Mouse (Mus musculus): Measurements from ENCODE around the gene 4930512M02Rik. TPM values are rescaled to one million over a fixed set of nuclear protein-coding genes. Genes with fewer than 3 reads are reported as not detected.

Gene 4930512M02Rik
- polyA plus RNA-seq, 1 experiment from 2014 or later: not detected

DNA sequence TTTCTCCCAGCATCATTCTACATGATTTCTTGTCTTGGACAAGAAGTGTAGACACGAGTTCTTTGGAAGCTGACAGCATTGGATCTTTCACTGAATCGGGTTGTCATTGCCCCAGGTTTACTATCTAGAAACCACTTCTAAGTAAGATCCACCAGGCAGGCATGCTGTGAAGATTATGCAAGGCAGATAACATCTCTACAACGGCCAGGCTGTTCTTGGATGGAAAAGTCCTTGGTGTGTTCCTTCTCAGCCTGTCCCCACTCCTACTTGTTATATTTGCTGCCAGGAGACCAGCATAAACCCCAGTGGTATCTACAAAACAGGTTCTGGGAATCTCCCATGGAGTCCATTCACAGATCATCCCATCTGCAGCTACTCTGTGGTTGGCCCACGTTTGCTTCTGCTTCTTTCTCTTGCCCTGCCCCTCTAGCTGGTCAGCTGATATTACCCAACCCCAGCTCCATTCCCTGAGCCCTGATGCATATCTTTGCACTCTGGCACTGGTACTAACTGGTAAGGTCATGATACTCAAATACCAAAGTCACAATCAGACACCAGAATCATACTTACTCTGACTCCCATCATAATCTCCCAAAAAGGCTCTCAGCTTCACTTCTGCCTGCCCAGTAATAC lies 3.4 kb downstream of the 4930512M02Rik start:
- WGBS: 71% methylated on average over 4 of the region's 4 CpGs
- Histone ChIP-seq H3K4me3 (no peak overlapping the region), H3K9me3 (no peaks in the 10 kb centered on the region), H3K4me1 (no peaks in the 10 kb centered on the region), H3K9ac (no peak overlapping the region), H3K27me3 (replicated peaks) (no peaks in the 10 kb centered on the region), H3K4me2 (replicated peaks) (no peak overlapping the region), H3K27ac (no peak overlapping the region), H3K36me3 (no peaks in the 10 kb centered on the region)
- ATAC-seq (ENCODE audit: low FRiP score, low read depth): no peak

DNA sequence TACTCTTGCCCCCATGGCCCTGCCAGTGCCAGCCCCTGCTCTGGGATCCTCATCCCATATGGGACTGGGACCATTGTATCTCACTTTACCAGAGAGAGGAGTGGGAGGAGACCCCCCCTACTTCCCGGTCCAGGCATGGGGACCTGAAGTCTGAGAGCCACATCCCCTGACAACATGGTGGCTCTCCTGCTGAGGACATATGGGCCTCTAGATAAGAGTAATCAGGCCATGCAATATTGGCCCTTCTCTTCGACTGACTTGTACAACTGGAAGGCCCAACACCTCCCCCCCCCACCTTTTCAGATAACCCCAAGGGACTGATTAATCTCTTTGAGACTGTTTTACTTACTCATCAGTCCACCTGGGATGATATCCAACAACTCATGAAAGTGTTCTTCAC lies 18.4 kb downstream of the 4930512M02Rik start:
- H3K4me2 ChIP-seq (replicated peaks): no peak overlapping the region
- H3K4me1 ChIP-seq: no peaks in the 10 kb centered on the region
- H3K4me3 ChIP-seq: no peak overlapping the region
- H3K27me3 ChIP-seq (replicated peaks): no peaks in the 10 kb centered on the region
- no peak for ATAC-seq (ENCODE audit: low FRiP score, low read depth)
- no peaks in the 10 kb centered on the region for H3K36me3 ChIP-seq
- WGBS: 93% methylated on average over 2 of the region's 2 CpGs
- H3K9ac ChIP-seq: no peak overlapping the region
- H3K27ac ChIP-seq: no peak overlapping the region
- peaks cover 19% of the 10 kb centered on the region for H3K9me3 ChIP-seq

DNA sequence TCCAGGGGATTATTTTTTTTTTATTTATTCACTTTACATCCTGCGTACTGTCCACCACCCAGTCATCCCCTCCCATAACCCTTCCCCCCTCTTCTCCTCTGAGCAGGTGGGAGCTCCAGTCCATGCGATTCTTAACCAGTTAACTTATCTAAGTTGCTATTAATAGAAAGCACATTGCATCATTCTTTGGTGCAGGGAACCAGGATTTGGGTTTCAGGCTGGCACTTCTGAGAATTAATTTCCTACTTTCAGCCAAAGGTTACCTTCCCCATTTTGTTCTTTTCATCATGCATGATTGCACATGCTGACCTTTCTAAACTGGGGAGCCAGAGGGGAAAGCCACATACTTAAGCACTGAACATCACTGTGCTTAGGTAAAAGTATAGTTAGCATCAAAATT lies 40.3 kb downstream of the 4930512M02Rik start:
- Histone ChIP-seq H3K9me3 (no peaks in the 10 kb centered on the region), H3K4me1 (no peaks in the 10 kb centered on the region), H3K4me2 (replicated peaks) (no peak overlapping the region), H3K36me3 (no peaks in the 10 kb centered on the region), H3K27ac (no peak overlapping the region), H3K4me3 (no peak overlapping the region), H3K9ac (no peak overlapping the region), H3K27me3 (replicated peaks) (no peaks in the 10 kb centered on the region)
- 88% methylated on average over 2 of the region's 2 CpGs for WGBS
- ATAC-seq (ENCODE audit: low FRiP score, low read depth): no peak

DNA sequence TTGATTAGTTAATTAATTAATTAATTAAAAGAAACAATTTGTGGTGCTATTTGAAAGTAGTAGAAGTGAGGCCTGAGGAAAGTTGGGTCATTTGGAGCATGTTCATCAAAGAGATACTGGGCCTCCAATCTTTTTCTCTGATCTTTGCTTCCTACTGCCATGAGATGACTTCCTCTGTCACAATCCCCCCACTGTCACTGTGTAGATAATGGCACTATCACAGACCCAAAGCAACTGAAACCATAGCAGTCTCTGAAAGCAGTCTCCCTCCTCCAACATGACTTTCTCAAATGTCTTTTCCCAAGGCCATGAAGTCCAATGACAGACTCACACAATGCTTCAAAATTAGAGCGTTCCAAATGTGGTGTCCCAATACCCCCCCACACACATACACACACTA lies 41.2 kb downstream of the 4930512M02Rik start:
- no peak overlapping the region for H3K9ac ChIP-seq
- no peaks in the 10 kb centered on the region for H3K4me1 ChIP-seq
- H3K4me2 ChIP-seq (replicated peaks): no peak overlapping the region
- no peaks in the 10 kb centered on the region for H3K27me3 ChIP-seq (replicated peaks)
- no peak overlapping the region for H3K4me3 ChIP-seq
- ATAC-seq (ENCODE audit: low FRiP score, low read depth): no peak
- no peaks in the 10 kb centered on the region for H3K36me3 ChIP-seq
- no peak overlapping the region for H3K27ac ChIP-seq
- WGBS: 96% methylated on average over 1 of the region's 1 CpGs
- no peaks in the 10 kb centered on the region for H3K9me3 ChIP-seq

DNA sequence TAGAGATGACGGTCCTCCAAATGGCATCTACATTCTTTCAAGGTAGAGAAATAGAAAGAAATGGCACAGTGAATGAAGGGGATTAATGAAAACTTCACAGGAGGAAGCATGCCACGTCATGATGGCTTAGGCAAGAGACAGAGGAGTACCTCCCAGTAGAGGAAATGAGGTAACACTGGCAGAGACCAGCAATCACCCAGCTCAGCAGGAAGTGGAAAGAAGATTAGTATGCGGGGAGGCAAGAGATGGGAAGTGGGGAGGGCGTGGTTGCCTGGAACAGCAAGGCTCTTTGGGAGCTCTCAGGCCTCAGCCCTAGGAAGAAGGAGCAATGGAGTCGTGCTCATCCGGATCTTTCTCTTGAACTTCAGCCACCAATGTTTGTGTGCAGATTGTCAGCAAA lies 53.9 kb downstream of the 4930512M02Rik start:
- WGBS: 72% methylated on average over 6 of the region's 6 CpGs
- no peaks in the 10 kb centered on the region for H3K9me3 ChIP-seq
- no peaks in the 10 kb centered on the region for H3K4me1 ChIP-seq
- H3K27ac ChIP-seq: no peak overlapping the region
- no peaks in the 10 kb centered on the region for H3K27me3 ChIP-seq (replicated peaks)
- no peaks in the 10 kb centered on the region for H3K36me3 ChIP-seq
- no peak for ATAC-seq (ENCODE audit: low FRiP score, low read depth)
- no peak overlapping the region for H3K4me2 ChIP-seq (replicated peaks)
- no peak overlapping the region for H3K4me3 ChIP-seq
- H3K9ac ChIP-seq: no peak overlapping the region

DNA sequence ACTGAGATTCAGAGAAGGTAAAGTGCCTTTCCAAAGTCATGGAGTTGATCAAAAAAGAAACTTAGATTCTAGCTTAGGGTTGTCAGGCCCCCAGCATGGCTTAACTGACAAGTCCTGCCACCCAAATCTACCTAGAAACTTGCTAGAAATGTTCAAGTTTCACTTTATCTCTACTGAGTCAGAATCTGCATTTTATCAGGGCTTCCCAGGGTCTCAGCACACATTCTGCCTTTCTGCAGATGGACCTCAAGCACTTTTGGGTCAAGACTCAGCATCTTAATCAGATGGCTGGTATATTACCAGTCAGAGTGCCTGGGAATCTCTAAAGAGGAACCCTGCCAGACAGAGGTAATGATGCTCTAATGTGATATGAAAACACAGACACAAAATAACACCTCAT lies 56.9 kb downstream of the 4930512M02Rik start:
- H3K36me3 ChIP-seq: no peaks in the 10 kb centered on the region
- no peak for ATAC-seq (ENCODE audit: low FRiP score, low read depth)
- H3K27ac ChIP-seq: no peak overlapping the region
- H3K4me3 ChIP-seq: no peak overlapping the region
- no peak overlapping the region for H3K4me2 ChIP-seq (replicated peaks)
- H3K27me3 ChIP-seq (replicated peaks): no peaks in the 10 kb centered on the region
- H3K4me1 ChIP-seq: no peaks in the 10 kb centered on the region
- H3K9ac ChIP-seq: no peak overlapping the region
- no peaks in the 10 kb centered on the region for H3K9me3 ChIP-seq

DNA sequence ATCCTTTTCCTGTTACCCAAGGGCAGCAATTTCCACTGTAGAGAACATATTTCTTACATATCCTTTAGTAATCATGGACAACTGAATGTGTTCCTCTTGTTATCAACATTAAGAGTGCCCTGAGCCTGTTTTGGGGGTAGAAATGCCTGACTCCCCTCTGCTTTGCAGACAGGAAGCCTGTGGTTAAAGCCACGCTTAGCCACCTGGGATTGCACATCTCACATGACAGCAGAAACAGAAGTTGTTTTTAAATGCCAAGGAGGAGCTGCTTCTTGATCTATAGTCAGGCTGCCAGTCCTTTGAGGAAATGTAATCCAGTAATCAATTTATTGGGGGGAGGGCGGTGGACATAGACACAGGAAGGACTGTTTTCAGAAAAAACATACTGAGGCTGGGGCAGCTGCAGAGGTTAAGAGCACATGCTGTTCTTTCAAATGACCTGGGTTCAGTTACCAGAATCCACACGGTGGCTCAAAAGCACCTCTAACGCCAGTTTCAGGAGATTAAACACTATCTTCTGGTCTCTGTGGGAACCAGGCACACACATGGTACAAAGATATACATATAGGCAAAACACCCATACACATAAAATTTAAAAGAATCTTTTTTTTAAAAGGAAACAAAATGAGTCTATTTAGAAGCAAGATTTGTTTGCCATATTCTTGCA lies 58.0 kb downstream of the 4930512M02Rik start:
- no peak overlapping the region for H3K4me2 ChIP-seq (replicated peaks)
- no peak overlapping the region for H3K4me3 ChIP-seq
- WGBS: 61% methylated on average over 4 of the region's 4 CpGs
- no peak overlapping the region for H3K9ac ChIP-seq
- no peaks in the 10 kb centered on the region for H3K27me3 ChIP-seq (replicated peaks)
- H3K36me3 ChIP-seq: no peaks in the 10 kb centered on the region
- ATAC-seq (ENCODE audit: low FRiP score, low read depth): no peak
- H3K4me1 ChIP-seq: no peaks in the 10 kb centered on the region
- H3K27ac ChIP-seq: no peak overlapping the region
- no peaks in the 10 kb centered on the region for H3K9me3 ChIP-seq

DNA sequence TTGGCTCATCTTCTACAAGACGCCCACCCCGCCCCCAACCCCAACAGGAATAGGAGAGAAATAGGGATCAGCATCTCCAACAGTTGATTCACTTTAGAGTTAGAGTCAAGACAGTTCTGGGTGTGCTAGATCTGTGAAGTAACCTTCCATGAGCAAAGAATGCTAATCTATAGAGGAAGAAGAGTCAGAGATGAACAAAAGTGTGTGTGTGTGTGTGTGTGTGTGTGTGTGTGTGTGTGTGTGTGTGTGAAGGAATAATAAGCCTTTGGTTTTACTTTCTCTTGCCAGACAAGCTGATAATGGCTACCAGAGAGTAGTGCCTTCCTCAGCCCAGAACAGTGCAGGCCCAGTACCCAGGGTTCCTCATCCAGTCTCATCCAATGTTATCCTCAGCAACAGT lies 59.6 kb downstream of the 4930512M02Rik start:
- no peaks in the 10 kb centered on the region for H3K36me3 ChIP-seq
- 94% methylated on average over 2 of the region's 2 CpGs for WGBS
- H3K27me3 ChIP-seq (replicated peaks): no peaks in the 10 kb centered on the region
- H3K4me2 ChIP-seq (replicated peaks): no peak overlapping the region
- H3K4me3 ChIP-seq: no peak overlapping the region
- no peak for ATAC-seq (ENCODE audit: low FRiP score, low read depth)
- no peaks in the 10 kb centered on the region for H3K4me1 ChIP-seq
- no peaks in the 10 kb centered on the region for H3K9me3 ChIP-seq
- H3K27ac ChIP-seq: no peak overlapping the region
- no peak overlapping the region for H3K9ac ChIP-seq

DNA sequence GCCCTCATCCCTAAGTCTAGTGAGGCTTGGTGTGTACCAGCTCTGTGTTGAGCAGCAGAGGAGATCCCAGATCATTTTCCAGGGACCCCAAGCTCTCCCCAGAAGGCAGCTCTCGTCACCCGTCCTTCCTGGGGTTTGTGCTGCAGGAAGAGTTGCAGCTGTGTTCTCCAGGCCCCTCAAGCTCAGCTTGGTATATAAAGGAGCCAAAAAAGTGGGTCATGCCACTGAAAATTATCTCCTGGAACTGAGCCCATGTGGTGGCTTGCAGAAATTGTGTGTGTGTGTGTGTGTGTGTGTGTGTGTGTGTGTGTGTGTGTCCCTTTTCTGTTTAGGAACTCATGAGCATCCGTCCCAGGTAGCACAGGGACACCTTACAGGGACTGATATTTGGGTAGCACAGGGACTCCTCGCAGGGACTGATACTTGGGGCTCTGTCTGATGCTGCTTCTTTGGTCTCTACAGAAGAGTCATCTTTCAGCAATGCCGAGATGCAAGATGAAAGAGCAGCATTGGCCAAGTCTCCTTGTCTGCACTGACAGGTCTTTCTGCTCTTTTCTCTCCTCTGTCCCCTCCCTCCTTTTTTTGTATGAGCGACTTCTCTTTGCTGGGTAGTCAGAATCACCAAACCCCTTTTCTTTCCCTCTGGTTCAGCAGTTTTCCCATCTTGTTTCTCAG lies 62.4 kb downstream of the 4930512M02Rik start:
- H3K4me3 ChIP-seq: no peak overlapping the region
- no peaks in the 10 kb centered on the region for H3K27me3 ChIP-seq (replicated peaks)
- no peak overlapping the region for H3K4me2 ChIP-seq (replicated peaks)
- H3K4me1 ChIP-seq: no peaks in the 10 kb centered on the region
- WGBS: 84% methylated on average over 6 of the region's 6 CpGs
- no peak overlapping the region for H3K27ac ChIP-seq
- ATAC-seq (ENCODE audit: low FRiP score, low read depth): no peak
- no peak overlapping the region for H3K9ac ChIP-seq
- H3K9me3 ChIP-seq: no peaks in the 10 kb centered on the region
- H3K36me3 ChIP-seq: no peaks in the 10 kb centered on the region

DNA sequence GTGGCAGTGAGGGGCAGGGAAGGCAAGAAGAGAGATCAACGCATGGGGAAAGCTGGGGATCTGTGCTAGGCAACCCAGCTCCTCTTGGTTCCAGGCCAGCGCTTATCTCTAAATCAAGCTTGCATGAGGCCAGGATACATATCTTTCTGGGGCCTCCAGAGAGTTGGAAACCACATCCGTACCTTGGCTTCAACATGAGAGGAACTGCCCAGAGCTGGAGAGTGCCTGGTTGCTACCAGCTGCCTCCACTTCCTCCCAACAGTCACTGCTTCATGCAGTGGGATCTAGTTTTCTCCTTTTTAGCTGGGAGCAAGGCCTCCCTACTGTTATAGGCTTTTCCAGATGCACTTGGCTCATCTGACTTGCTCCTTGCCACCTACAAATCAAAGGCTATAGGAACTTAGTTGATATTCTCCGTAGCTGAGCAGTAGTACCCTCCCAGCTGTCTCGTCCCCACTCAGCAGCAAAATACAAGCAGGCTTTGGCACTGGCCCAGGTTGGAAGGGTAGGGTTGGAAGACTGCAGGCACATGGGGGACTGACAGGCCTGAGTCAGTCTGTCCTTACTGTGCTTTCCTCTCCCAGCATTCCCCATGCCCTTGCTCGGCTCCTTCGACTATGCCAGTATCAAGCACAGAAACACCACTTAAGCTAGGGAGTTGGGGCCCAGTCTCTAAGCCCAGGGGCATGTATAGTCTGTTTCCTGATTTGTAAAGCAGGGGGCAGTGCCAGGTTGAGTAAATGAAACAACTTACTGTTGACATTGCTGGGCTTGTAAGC lies 63.2 kb downstream of the 4930512M02Rik start:
- Histone ChIP-seq H3K4me2 (replicated peaks) (no peak overlapping the region), H3K4me1 (no peaks in the 10 kb centered on the region)
- WGBS: 88% methylated on average over 7 of the region's 7 CpGs

DNA sequence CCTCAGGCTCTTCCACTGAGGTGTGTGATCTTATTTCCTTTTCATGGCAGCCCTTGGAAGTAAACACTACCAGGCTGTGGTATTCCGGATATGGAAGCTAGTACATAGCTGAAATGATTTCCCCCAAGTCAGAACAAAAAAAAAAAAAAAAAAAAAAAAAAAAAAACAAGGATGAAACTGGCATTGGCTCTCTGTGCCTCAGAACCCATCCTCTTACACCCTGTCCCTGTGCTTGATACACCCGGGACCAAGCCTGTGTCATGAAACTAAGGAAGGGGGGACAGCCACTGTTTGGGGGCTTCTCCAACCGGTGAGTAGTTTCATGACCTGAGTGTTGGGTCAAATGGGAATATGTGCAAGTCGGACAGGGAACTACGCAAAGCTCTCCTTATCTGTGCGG lies 66.5 kb downstream of the 4930512M02Rik start:
- ATAC-seq (ENCODE audit: low FRiP score, low read depth): no peak
- Histone ChIP-seq H3K4me3 (no peak overlapping the region), H3K4me2 (replicated peaks) (no peak overlapping the region), H3K9me3 (no peaks in the 10 kb centered on the region), H3K36me3 (no peaks in the 10 kb centered on the region), H3K4me1 (no peaks in the 10 kb centered on the region), H3K27ac (no peak overlapping the region), H3K27me3 (replicated peaks) (no peaks in the 10 kb centered on the region; the same call in 1 of the 2 replicates), H3K9ac (no peak overlapping the region)
- 86% methylated on average over 6 of the region's 6 CpGs for WGBS

More for the DNA sequence above, 63.2 kb downstream of the 4930512M02Rik start:
- Histone ChIP-seq H3K27me3 (replicated peaks) (no peaks in the 10 kb centered on the region), H3K4me3 (no peak overlapping the region), H3K9ac (no peak overlapping the region), H3K9me3 (no peaks in the 10 kb centered on the region), H3K27ac (no peak overlapping the region), H3K36me3 (no peaks in the 10 kb centered on the region)
- no peak for ATAC-seq (ENCODE audit: low FRiP score, low read depth)

DNA sequence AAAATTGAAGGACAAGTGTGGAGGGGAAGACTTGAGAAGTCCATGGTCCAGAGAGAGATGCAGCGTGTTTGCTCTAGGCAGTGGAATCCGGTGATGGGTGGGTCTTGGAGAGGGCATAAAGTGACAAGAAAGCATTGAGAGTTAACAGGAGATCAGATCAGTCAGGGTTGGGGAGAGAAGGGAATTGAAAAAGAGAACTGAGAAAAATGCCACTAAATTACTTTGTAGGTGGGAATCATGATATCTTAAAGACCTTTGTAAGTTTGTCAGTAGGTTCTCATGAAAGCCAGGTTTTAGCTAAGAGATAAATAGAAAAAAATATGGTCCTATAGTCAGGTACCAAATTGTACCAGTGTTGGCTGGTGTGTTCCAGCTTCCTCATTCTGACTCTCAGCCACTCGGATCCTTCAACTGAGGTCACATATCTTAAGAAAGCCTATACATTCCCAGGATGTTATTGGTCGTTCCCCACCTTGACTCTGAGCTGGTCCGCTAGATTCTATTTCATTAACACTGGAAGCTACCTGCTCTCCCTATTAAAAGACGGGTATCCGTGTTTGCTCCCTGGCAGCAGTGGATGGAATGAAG lies 68.4 kb downstream of the 4930512M02Rik start:
- no peaks in the 10 kb centered on the region; the same call in 1 of the 2 replicates for H3K27me3 ChIP-seq (replicated peaks)
- no peaks in the 10 kb centered on the region for H3K36me3 ChIP-seq
- H3K9ac ChIP-seq: no peak overlapping the region
- no peak overlapping the region for H3K4me3 ChIP-seq
- H3K4me2 ChIP-seq (replicated peaks): no peak overlapping the region
- H3K9me3 ChIP-seq: no peaks in the 10 kb centered on the region
- H3K27ac ChIP-seq: no peak overlapping the region
- no peaks in the 10 kb centered on the region for H3K4me1 ChIP-seq
- WGBS: 91% methylated on average over 7 of the region's 7 CpGs
- ATAC-seq (ENCODE audit: low FRiP score, low read depth): no peak
